Mouse (Mus musculus): ENCODE results near the gene Zbtb9.
A peak's percentile ranks its signal among the peaks of the same experiment; 100 is the strongest.
"Not testable (repeated sequence)": the region's sequence is repeated elsewhere in the genome, so short reads cannot be mapped to it uniquely, and the experiment has no call there.

Gene Zbtb9

GRCm38 (mm10) chr17:26972703-26973574, at the start of gene Zbtb9:
Zbtb9 (plus strand) TSS chr17:26973167.
- peak; percentile 98 for DNase-seq

- not testable (repeated sequence) for DNase-seq
These were observed 47.6 kb upstream of the Zbtb9 start for GRCm38 (mm10) chr17:26925414-26925813.

GRCm38 (mm10) chr17:26931795-26932194, 41.2 kb upstream of the Zbtb9 start:
- DNase-seq, result peak; percentile 79

- DNase-seq, result peak; percentile 97
These were observed 40.0 kb upstream of the Zbtb9 start, which contains the start of gene Phf1 for GRCm38 (mm10) chr17:26932839-26933398. Phf1 (plus strand) TSS chr17:26933052.

- DNase-seq, result no peak
These were observed 39.5 kb upstream of the Zbtb9 start for GRCm38 (mm10) chr17:26933419-26933818.

GRCm38 (mm10) chr17:26933885-26934827, 38.8 kb upstream of the Zbtb9 start:
- no peak for DNase-seq

- DNase-seq, result no peak
These were observed 37.9 kb upstream of the Zbtb9 start for GRCm38 (mm10) chr17:26935027-26935426.

- DNase-seq, result no peak
These were observed 36.5 kb upstream of the Zbtb9 start for GRCm38 (mm10) chr17:26936453-26936852.

GRCm38 (mm10) chr17:26936921-26937695, 35.9 kb upstream of the Zbtb9 start:
- DNase-seq, result no peak

GRCm38 (mm10) chr17:26937883-26938695, 34.9 kb upstream of the Zbtb9 start:
- no peak for DNase-seq

GRCm38 (mm10) chr17:26938731-26939130, 34.2 kb upstream of the Zbtb9 start:
- DNase-seq, result no peak

- DNase-seq, result peak; percentile 100
These were observed 33.6 kb upstream of the Zbtb9 start, which contains the start of gene Cuta for GRCm38 (mm10) chr17:26939178-26939972. Cuta (minus strand) TSS chr17:26939569.

GRCm38 (mm10) chr17:26939973-26940300, 33.0 kb upstream of the Zbtb9 start:
- no peak for DNase-seq

GRCm38 (mm10) chr17:26941031-26941789, 31.8 kb upstream of the Zbtb9 start, which contains the start of gene Syngap1:
Syngap1 (plus strand) TSS chr17:26941253.
- peak; percentile 68 for DNase-seq

- DNase-seq, result no peak
These were observed 31.0 kb upstream of the Zbtb9 start for GRCm38 (mm10) chr17:26941841-26942570.

- no peak for DNase-seq
These were observed 27.0 kb upstream of the Zbtb9 start for GRCm38 (mm10) chr17:26945824-26946495.

GRCm38 (mm10) chr17:26946567-26946966, 26.4 kb upstream of the Zbtb9 start:
- peak; percentile 88 for DNase-seq

All from lung, postnatal 10 days (tissue).